Mouse (Mus musculus) heart, embryonic 16.5 days (tissue): Measurements from ENCODE around the gene Orm2. TPM values are rescaled to one million over a fixed set of nuclear protein-coding genes. Genes with fewer than 3 reads are reported as not detected.

ENCODE experiments used
- ATAC-seq: fragments of 200-750 bp; cut with Nextera tagmentation; replicated peaks from 2 replicates; pipeline ENCODE4 v1.8.0; 2017; ENCODE audit warnings: moderate number of reproducible peaks; ENCODE audit not compliant: insufficient read depth, low FRiP score; ENCODE audit errors: extremely low read depth
- H3K27ac ChIP-seq: fragments of 300-500 bp; sonication (generic); 2 replicates; pipeline ENCODE4 v1.5.1; 2014; ENCODE audit warnings: mild to moderate bottlenecking, low read length, control low read depth, moderate library complexity
- H3K27me3 ChIP-seq: fragments of 300-500 bp; sonication (generic); 2 replicates; pipeline ENCODE4 v1.6.1; 2014; ENCODE audit warnings: low read length, mixed read lengths; ENCODE audit not compliant: control insufficient read depth, insufficient read depth
- H3K36me3 ChIP-seq: fragments of 300-500 bp; sonication (generic); 2 replicates; pipeline ENCODE4 v1.6.1; 2014; ENCODE audit not compliant: control insufficient read depth, insufficient read depth
- H3K4me1 ChIP-seq: fragments of 300-500 bp; sonication (generic); 2 replicates; pipeline ENCODE4 v1.6.1; 2014; ENCODE audit warnings: low read length, mixed read lengths; ENCODE audit not compliant: control insufficient read depth, insufficient read depth
- H3K4me2 ChIP-seq: fragments of 300-500 bp; sonication (generic); 2 replicates; pipeline ENCODE4 v1.6.1; 2014; ENCODE audit warnings: low read depth, mild to moderate bottlenecking, control low read depth, low read length
- H3K4me3 ChIP-seq: fragments of 300-500 bp; sonication (generic); 2 replicates; pipeline ENCODE4 v1.5.1; 2014; ENCODE audit warnings: mild to moderate bottlenecking, control low read depth, low read length
- H3K9ac ChIP-seq: fragments of 300-500 bp; sonication (generic); 2 replicates; pipeline ENCODE4 v1.6.1; 2014; ENCODE audit warnings: low read length, control low read depth
- H3K9me3 ChIP-seq: fragments of 300-500 bp; sonication (generic); replicated peaks from 2 replicates; pipeline ENCODE4 v1.6.1; 2016; ENCODE audit warnings: low read length; ENCODE audit not compliant: control insufficient read depth
- WGBS: fragments of 180-500 bp; shearing (Covaris S2); extraction: QIAGEN DNeasy Blood & Tissue Kit; methylation state at CpG from one replicate; pipeline ENCODE4 v1.1.7; 2014; 5-methylcytosine and 5-hydroxymethylcytosine counted together
- polyA plus RNA-seq: library from polyadenylated mRNA; unstranded; fragments of >200 nt; fragmentation: Nextera tagmentation; extraction: Ambion mirVana; gene quantifications from 2 replicates; pipeline ENCODE4 v1.2.1, GENCODE M21; 2015

Gene Orm2
- polyA plus RNA-seq, 1 experiment from 2014 or later, result not detected

GRCm38 (mm10) chr4:63400541-63401306, 38.5 kb downstream of the Orm2 start:
- Histone ChIP-seq H3K27me3 (no peaks in the 10 kb centered on the region), H3K27ac (peak overlapping the region; percentile 24; the same call in 1 of the 2 replicates), H3K4me1 (peaks cover 39% of the 10 kb centered on the region), H3K4me3 (no peak overlapping the region), H3K9me3 (no peaks in the 10 kb centered on the region), H3K36me3 (no peaks in the 10 kb centered on the region), H3K9ac (no peak overlapping the region; the same call in 1 of the 2 replicates), H3K4me2 (peak overlapping the region; percentile 61)
- 85% methylated on average over 18 of the region's 18 CpGs for WGBS
- no peak for ATAC-seq

- H3K4me1 ChIP-seq, result peaks cover 41% of the 10 kb centered on the region
- no peaks in the 10 kb centered on the region for H3K9me3 ChIP-seq
- peak overlapping the region; percentile 61 for H3K4me2 ChIP-seq
- 0 out of 2 replicates have a peak, but pooled peaks cover 2% of the 10 kb centered on the region for H3K27me3 ChIP-seq
- peak overlapping the region; percentile 88; the same call in 1 of the 2 replicates for H3K27ac ChIP-seq
- H3K9ac ChIP-seq, result peak overlapping the region; percentile 43; the same call in 1 of the 2 replicates
- WGBS, result 57% methylated on average over 6 of the region's 6 CpGs
- peak overlapping the region; percentile 19 for H3K4me3 ChIP-seq
- H3K36me3 ChIP-seq, result no peaks in the 10 kb centered on the region
- no peak for ATAC-seq
Measured at GRCm38 (mm10) chr4:63401620-63402019, 39.4 kb downstream of the Orm2 start.

- Histone ChIP-seq H3K9me3 (no peaks in the 10 kb centered on the region), H3K4me1 (peaks cover 41% of the 10 kb centered on the region), H3K4me2 (peak overlapping the region; percentile 61), H3K36me3 (no peaks in the 10 kb centered on the region), H3K27me3 (0 out of 2 replicates have a peak, but pooled peaks cover 2% of the 10 kb centered on the region), H3K4me3 (peak overlapping the region; percentile 48), H3K9ac (peak overlapping the region; percentile 64), H3K27ac (peak overlapping the region; percentile 88)
- ATAC-seq, result no peak
- 65% methylated on average over 10 of the region's 10 CpGs for WGBS
Measured at GRCm38 (mm10) chr4:63402056-63402455, 39.8 kb downstream of the Orm2 start.

DNA sequence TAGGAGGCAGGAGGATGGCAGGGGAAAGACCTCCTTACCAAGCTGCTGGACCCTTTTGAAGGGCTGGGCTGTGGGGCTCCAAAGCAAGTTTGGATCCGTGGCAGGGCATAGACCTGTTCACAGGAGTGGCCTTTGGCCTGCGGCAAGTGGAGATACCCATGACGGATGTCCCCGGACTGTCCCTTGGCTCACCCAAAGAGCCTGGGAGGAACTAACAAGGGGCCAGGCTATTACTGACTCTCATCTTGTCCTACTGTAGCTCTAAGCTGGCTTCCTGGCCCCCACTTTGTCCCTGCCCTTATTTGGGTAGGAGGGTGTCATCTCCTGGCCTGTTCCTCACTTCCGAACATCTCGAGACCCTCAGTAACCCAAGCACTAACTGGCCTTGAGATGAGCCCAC, 40.3 kb downstream of the Orm2 start:
- Histone ChIP-seq H3K27ac (peak overlapping the region; percentile 88), H3K9ac (peak overlapping the region; percentile 64), H3K4me1 (peaks cover 41% of the 10 kb centered on the region), H3K4me3 (peak overlapping the region; percentile 48), H3K4me2 (peak overlapping the region; percentile 61), H3K36me3 (no peaks in the 10 kb centered on the region), H3K27me3 (0 out of 2 replicates have a peak, but pooled peaks cover 2% of the 10 kb centered on the region), H3K9me3 (no peaks in the 10 kb centered on the region)
- 39% methylated on average over 6 of the region's 6 CpGs for WGBS
- no peak for ATAC-seq

DNA sequence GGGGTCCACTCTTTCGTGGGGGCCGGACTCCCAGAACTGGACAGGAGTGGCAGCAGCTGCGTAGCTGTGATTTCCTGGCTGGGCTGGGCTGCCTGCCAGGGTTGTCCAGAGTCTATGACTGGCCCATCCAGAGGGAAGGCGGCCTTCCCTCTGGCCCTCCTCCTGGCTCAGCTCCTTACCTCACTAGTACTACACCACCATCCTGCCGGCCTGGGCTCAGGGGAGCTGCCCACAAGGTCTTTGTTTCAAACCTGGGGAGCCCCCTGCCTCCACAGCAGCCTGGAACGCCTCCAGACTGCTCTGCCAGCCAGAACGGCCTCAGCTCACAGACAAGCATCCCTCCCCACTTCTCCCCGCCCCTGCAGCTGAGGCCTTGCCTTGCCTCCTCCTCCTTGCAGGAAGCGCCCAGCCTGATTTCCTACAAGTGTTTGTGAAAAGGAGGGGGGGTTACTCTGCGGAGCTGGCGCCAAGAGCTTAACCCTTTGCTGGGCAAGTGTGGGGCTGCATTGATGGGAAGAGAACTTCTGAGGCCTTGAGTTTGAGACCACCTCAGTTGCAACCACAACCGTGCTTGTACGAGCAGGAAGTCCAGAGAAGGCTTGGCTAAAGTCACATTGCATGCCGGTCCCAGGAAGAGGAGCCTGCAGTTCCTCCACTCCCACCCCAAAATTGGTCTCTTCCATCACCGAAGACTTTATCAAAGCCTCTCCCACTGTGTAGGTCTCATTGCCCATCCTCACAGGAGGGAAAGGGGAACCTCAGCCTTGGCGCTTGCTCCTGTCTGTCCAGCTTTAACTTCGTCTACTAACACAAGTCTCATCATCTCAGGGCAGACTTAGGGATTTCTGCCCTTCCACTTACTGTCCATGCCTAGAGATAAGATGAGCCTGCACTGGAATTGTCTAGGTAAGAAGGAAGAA, 41.1 kb downstream of the Orm2 start, which contains the start of gene Akna:
TSS of gene Akna (minus strand) at position 315 of the 920 bp plus-strand sequence.
- peak within 1 kb of the TSS; percentile 88 for H3K27ac ChIP-seq
- H3K4me1 ChIP-seq, result peaks cover 45% of the 10 kb centered on the region
- peaks cover 2% of the 10 kb centered on the region; the same call in 1 of the 2 replicates for H3K27me3 ChIP-seq
- H3K4me2 ChIP-seq, result peak within 1 kb of the TSS; percentile 61
- peak within 1 kb of the TSS; percentile 64 for H3K9ac ChIP-seq
- peak within 1 kb of the TSS; percentile 48 for H3K4me3 ChIP-seq
- 13% methylated on average over 17 of the region's 17 CpGs for WGBS
- peak; percentile 85 for ATAC-seq
- no peaks in the 10 kb centered on the region for H3K36me3 ChIP-seq
- H3K9me3 ChIP-seq, result no peaks in the 10 kb centered on the region

DNA sequence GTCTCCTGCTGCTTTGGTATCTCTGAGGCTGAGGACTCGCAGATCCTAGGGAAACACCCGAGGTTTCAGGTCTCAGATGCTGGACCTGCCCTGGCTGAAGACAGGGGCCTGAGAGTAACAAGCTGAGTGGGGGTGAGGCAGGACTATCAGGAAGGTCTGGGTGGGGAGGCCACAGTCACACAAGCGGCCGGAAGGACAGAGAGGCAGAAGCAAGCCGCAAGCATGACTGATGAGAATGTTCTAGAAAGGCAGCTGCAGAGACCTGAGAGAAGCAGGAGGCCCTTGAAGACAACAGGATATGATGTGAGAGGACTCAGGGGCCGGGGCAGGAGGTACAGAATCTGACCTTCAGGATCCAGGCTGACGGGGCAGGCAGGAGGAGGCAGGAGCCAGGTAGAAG, 42.0 kb downstream of the Orm2 start:
- Histone ChIP-seq H3K4me3 (no peak overlapping the region), H3K9me3 (no peaks in the 10 kb centered on the region), H3K27me3 (peaks cover 2% of the 10 kb centered on the region; the same call in 1 of the 2 replicates), H3K36me3 (no peaks in the 10 kb centered on the region), H3K27ac (peak overlapping the region; percentile 88), H3K4me2 (peak overlapping the region; percentile 61), H3K9ac (peak overlapping the region; percentile 0; the same call in 1 of the 2 replicates), H3K4me1 (peaks cover 47% of the 10 kb centered on the region)
- 45% methylated on average over 7 of the region's 7 CpGs for WGBS
- ATAC-seq, result no peak

GRCm38 (mm10) chr4:63405051-63405450, 42.8 kb downstream of the Orm2 start:
- 10% methylated on average over 7 of the region's 7 CpGs for WGBS
- Histone ChIP-seq H3K27me3 (peaks cover 2% of the 10 kb centered on the region; the same call in 1 of the 2 replicates), H3K4me2 (no peak overlapping the region), H3K4me1 (peaks cover 49% of the 10 kb centered on the region), H3K36me3 (no peaks in the 10 kb centered on the region), H3K9me3 (no peaks in the 10 kb centered on the region), H3K4me3 (no peak overlapping the region), H3K9ac (no peak overlapping the region), H3K27ac (peak overlapping the region; percentile 2; the same call in 1 of the 2 replicates)
- ATAC-seq, result no peak

GRCm38 (mm10) chr4:63405683-63406082, 43.4 kb downstream of the Orm2 start:
- no peak for ATAC-seq
- no peak overlapping the region for H3K4me3 ChIP-seq

More at GRCm38 (mm10) chr4:63405683-63406082, 43.4 kb downstream of the Orm2 start:
- Histone ChIP-seq H3K9me3 (no peaks in the 10 kb centered on the region), H3K36me3 (no peaks in the 10 kb centered on the region), H3K4me2 (no peak overlapping the region), H3K27me3 (peaks cover 2% of the 10 kb centered on the region; the same call in 1 of the 2 replicates), H3K4me1 (peaks cover 50% of the 10 kb centered on the region), H3K9ac (no peak overlapping the region), H3K27ac (no peak overlapping the region)
- 62% methylated on average over 4 of the region's 4 CpGs for WGBS
